Mouse (Mus musculus) heart, embryonic 16.5 days (tissue): ENCODE data around the gene Map6. TPM values are rescaled to one million over a fixed set of nuclear protein-coding genes. Genes with fewer than 3 reads are reported as not detected.
A peak's percentile ranks its signal among the peaks of the same experiment; 100 is the strongest.

Experiments used
- ATAC-seq: fragments of 200-750 bp; cut with Nextera tagmentation; replicated peaks from 2 replicates; pipeline ENCODE4 v1.8.0; 2017; ENCODE audit warnings: moderate number of reproducible peaks; ENCODE audit not compliant: insufficient read depth, low FRiP score; ENCODE audit errors: extremely low read depth
- H3K27ac ChIP-seq: fragments of 300-500 bp; sonication (generic); 2 replicates; pipeline ENCODE4 v1.5.1; 2014; ENCODE audit warnings: mild to moderate bottlenecking, low read length, control low read depth, moderate library complexity
- H3K27me3 ChIP-seq: fragments of 300-500 bp; sonication (generic); 2 replicates; pipeline ENCODE4 v1.6.1; 2014; ENCODE audit warnings: low read length, mixed read lengths; ENCODE audit not compliant: control insufficient read depth, insufficient read depth
- H3K36me3 ChIP-seq: fragments of 300-500 bp; sonication (generic); 2 replicates; pipeline ENCODE4 v1.6.1; 2014; ENCODE audit not compliant: control insufficient read depth, insufficient read depth
- H3K4me1 ChIP-seq: fragments of 300-500 bp; sonication (generic); 2 replicates; pipeline ENCODE4 v1.6.1; 2014; ENCODE audit warnings: low read length, mixed read lengths; ENCODE audit not compliant: control insufficient read depth, insufficient read depth
- H3K4me2 ChIP-seq: fragments of 300-500 bp; sonication (generic); 2 replicates; pipeline ENCODE4 v1.6.1; 2014; ENCODE audit warnings: low read depth, mild to moderate bottlenecking, control low read depth, low read length
- H3K4me3 ChIP-seq: fragments of 300-500 bp; sonication (generic); 2 replicates; pipeline ENCODE4 v1.5.1; 2014; ENCODE audit warnings: mild to moderate bottlenecking, control low read depth, low read length
- H3K9ac ChIP-seq: fragments of 300-500 bp; sonication (generic); 2 replicates; pipeline ENCODE4 v1.6.1; 2014; ENCODE audit warnings: low read length, control low read depth
- H3K9me3 ChIP-seq: fragments of 300-500 bp; sonication (generic); replicated peaks from 2 replicates; pipeline ENCODE4 v1.6.1; 2016; ENCODE audit warnings: low read length; ENCODE audit not compliant: control insufficient read depth
- WGBS: fragments of 180-500 bp; shearing (Covaris S2); extraction: QIAGEN DNeasy Blood & Tissue Kit; methylation state at CpG from one replicate; pipeline ENCODE4 v1.1.7; 2014; 5-methylcytosine and 5-hydroxymethylcytosine counted together
- polyA plus RNA-seq: library from polyadenylated mRNA; unstranded; fragments of >200 nt; fragmentation: Nextera tagmentation; extraction: Ambion mirVana; gene quantifications from 2 replicates; pipeline ENCODE4 v1.2.1, GENCODE M21; 2015

Map6 gene
- polyA plus RNA-seq, 1 experiment from 2014 or later, result 2.2 TPM

DNA sequence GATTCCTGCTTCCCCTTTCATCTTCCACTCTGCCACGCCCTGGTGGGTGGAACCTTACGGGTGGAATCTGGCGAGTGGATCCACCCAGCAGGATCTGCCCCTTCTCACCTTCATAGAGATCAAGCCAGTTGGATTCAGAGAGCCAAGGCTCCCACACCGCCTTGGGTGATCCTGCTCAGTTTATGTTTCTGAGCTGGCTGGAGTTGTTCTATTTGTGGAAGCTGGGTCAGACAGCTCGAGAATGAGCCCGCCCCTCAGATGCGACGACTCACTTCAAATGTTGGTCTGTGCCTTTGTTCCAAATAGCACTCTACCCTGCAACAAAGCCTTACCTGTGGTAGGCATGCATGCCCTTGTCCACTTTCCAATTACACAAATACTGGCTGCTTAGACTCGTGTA, 4.4 kb downstream of the Map6 start:
- Histone ChIP-seq H3K36me3 (no peaks in the 10 kb centered on the region), H3K4me1 (peaks cover 26% of the 10 kb centered on the region), H3K9me3 (no peaks in the 10 kb centered on the region), H3K9ac (no peak overlapping the region), H3K4me3 (no peak overlapping the region), H3K27ac (0 out of 2 replicates have a peak overlapping the region, but pooled peaks have one; percentile 20), H3K4me2 (peak overlapping the region; percentile 27; the same call in 1 of the 2 replicates), H3K27me3 (peaks cover 40% of the 10 kb centered on the region)
- 38% methylated on average over 9 of the region's 9 CpGs for WGBS
- ATAC-seq, result no peak

DNA sequence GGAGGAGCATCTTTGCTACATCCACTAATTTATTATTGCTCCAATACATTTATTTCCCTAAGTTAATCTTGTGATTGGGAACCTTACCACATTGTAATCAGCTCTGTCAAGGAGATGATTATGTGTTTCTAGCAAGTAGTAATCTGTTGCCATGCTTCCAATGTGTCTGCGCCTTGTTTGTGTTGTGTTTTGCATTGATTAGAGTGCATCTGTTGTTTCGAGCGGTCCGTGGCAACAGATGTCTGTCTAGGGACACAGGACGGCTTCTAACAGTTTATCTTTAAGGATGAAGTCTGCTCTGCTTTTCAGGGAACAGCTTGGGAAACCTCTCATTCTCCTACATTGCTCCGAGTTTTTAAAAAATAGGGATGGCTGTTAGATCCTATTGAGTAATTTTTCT, 7.9 kb downstream of the Map6 start:
- Histone ChIP-seq H3K36me3 (no peaks in the 10 kb centered on the region), H3K4me2 (no peak overlapping the region), H3K9ac (no peak overlapping the region), H3K4me3 (no peak overlapping the region), H3K27me3 (peaks cover 8% of the 10 kb centered on the region; the same call in 1 of the 2 replicates), H3K4me1 (peaks cover 10% of the 10 kb centered on the region), H3K27ac (no peak overlapping the region), H3K9me3 (no peaks in the 10 kb centered on the region)
- no peak for ATAC-seq
- WGBS, result 71% methylated on average over 6 of the region's 6 CpGs

DNA sequence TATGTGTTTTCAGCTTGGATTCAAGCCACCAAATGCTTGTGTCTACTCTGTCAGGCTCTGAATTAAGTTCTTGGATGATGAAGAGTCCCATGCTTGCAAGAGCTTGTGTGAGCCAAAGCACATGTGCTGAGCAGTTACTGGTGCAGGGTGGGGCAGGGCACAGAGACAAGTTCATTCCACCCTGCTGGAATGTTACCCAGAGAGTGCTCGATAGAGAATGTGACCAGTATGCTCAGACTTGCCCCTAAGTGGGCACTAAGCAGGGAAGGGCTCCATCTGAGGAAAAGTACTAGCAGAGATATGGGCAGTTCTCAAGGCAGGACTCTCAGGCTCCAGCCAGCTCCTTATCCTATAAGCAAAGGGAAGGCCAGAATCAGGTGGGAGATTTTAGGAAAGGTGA, 9.4 kb downstream of the Map6 start:
- Histone ChIP-seq H3K4me3 (no peak overlapping the region), H3K27ac (no peak overlapping the region), H3K4me1 (no peaks in the 10 kb centered on the region), H3K27me3 (peaks cover 3% of the 10 kb centered on the region; the same call in 1 of the 2 replicates), H3K4me2 (no peak overlapping the region), H3K36me3 (no peaks in the 10 kb centered on the region), H3K9ac (no peak overlapping the region), H3K9me3 (no peaks in the 10 kb centered on the region)
- no peak for ATAC-seq
- WGBS, result 41% methylated on average over 1 of the region's 1 CpGs

DNA sequence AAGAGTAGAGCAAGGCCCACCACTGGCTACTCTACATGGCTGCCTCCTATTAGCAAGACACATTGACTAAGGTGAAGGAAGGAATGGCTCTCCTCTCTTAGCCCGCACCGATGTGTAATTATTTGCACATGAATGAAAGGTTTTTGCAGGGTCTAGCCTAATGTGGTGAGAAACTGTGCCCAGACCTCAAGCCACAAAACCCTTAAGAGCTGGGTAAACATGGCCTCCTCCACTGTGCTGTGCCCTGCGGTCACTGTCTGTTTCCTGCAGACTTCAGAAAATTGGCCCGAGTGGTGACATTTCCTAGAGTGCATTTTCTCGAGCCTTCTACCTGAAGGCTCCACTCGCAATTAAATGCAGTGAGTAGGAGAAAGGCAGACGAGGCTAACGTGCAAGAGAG, 11.1 kb downstream of the Map6 start:
- no peak overlapping the region for H3K9ac ChIP-seq
- peaks cover 3% of the 10 kb centered on the region; the same call in 1 of the 2 replicates for H3K27me3 ChIP-seq
- no peaks in the 10 kb centered on the region for H3K4me1 ChIP-seq
- no peaks in the 10 kb centered on the region for H3K9me3 ChIP-seq
- no peak overlapping the region for H3K4me3 ChIP-seq
- H3K27ac ChIP-seq, result no peak overlapping the region
- ATAC-seq, result no peak
- H3K36me3 ChIP-seq, result no peaks in the 10 kb centered on the region
- 84% methylated on average over 8 of the region's 8 CpGs for WGBS
- no peak overlapping the region for H3K4me2 ChIP-seq

- 76% methylated on average over 8 of the region's 8 CpGs for WGBS
- H3K4me1 ChIP-seq, result no peaks in the 10 kb centered on the region
- no peak for ATAC-seq
- no peaks in the 10 kb centered on the region for H3K9me3 ChIP-seq
- no peak overlapping the region for H3K4me3 ChIP-seq
- H3K9ac ChIP-seq, result no peak overlapping the region
- H3K36me3 ChIP-seq, result no peaks in the 10 kb centered on the region
- no peaks in the 10 kb centered on the region; the same call in 1 of the 2 replicates for H3K27me3 ChIP-seq
- no peak overlapping the region for H3K27ac ChIP-seq
- no peak overlapping the region for H3K4me2 ChIP-seq
Observed at GRCm38 (mm10) chr7:99279586-99279985, 12.3 kb downstream of the Map6 start.

- ATAC-seq, result no peak
- Histone ChIP-seq H3K27ac (no peak overlapping the region), H3K27me3 (no peaks in the 10 kb centered on the region; the same call in 1 of the 2 replicates), H3K4me2 (no peak overlapping the region), H3K36me3 (no peaks in the 10 kb centered on the region), H3K4me1 (peaks cover 14% of the 10 kb centered on the region), H3K9ac (no peak overlapping the region), H3K9me3 (no peaks in the 10 kb centered on the region; the same call in 1 of the 2 replicates), H3K4me3 (no peak overlapping the region)
- WGBS, result 62% methylated on average over 3 of the region's 3 CpGs
Observed at GRCm38 (mm10) chr7:99287287-99287686, 20.0 kb downstream of the Map6 start.

GRCm38 (mm10) chr7:99290008-99290407, 22.8 kb downstream of the Map6 start:
- no peaks in the 10 kb centered on the region for H3K36me3 ChIP-seq
- no peaks in the 10 kb centered on the region for H3K27me3 ChIP-seq
- peaks cover 17% of the 10 kb centered on the region for H3K4me1 ChIP-seq
- no peak for ATAC-seq
- WGBS, result 24% methylated on average over 8 of the region's 8 CpGs
- no peak overlapping the region for H3K9ac ChIP-seq
- H3K4me3 ChIP-seq, result no peak overlapping the region
- H3K9me3 ChIP-seq, result peaks cover 6% of the 10 kb centered on the region
- peak overlapping the region; percentile 38 for H3K4me2 ChIP-seq
- H3K27ac ChIP-seq, result no peak overlapping the region

- no peak overlapping the region for H3K4me2 ChIP-seq
- no peak; the same call in 1 of the 2 replicates for ATAC-seq
- WGBS, result 25% methylated on average over 6 of the region's 6 CpGs
Observed at GRCm38 (mm10) chr7:99290925-99291324, 23.7 kb downstream of the Map6 start.

DNA sequence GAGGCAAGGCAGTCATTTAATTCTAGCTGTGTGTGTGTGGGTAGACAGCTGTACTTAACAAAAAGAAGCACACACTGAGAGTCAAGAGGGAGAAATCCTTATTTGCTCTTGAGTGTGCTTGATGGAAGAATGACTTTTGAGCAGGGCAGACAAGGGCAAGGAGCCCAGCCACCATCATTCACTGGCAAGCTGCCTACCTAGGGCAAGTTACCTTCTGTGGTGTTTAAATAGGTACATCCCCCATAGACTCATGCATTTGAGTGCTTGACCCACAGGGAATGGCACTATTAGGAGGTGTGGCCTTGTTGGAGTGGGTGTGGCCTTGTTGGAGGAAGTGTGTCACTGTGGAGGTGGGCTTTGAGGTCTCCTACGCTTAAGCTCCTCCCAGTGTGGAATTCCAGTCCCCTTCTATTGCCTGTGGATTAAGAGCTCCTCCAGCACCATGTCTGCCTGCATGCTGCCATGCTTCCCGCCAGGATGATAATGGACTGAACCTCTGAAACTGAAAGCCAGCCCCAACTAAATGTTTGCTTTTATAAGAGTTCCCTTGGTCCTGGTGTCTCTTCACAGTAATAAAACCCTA, 27.0 kb downstream of the Map6 start:
- Histone ChIP-seq H3K36me3 (no peaks in the 10 kb centered on the region), H3K4me2 (no peak overlapping the region), H3K4me3 (no peak overlapping the region), H3K4me1 (peaks cover 23% of the 10 kb centered on the region), H3K27me3 (no peaks in the 10 kb centered on the region), H3K27ac (no peak overlapping the region), H3K9ac (no peak overlapping the region), H3K9me3 (peaks cover 6% of the 10 kb centered on the region)
- WGBS, result 91% methylated on average over 2 of the region's 2 CpGs
- no peak for ATAC-seq

More at GRCm38 (mm10) chr7:99290925-99291324, 23.7 kb downstream of the Map6 start:
- Histone ChIP-seq H3K9me3 (peaks cover 6% of the 10 kb centered on the region), H3K27me3 (no peaks in the 10 kb centered on the region), H3K27ac (no peak overlapping the region), H3K9ac (no peak overlapping the region), H3K4me3 (no peak overlapping the region), H3K36me3 (no peaks in the 10 kb centered on the region), H3K4me1 (peaks cover 23% of the 10 kb centered on the region)
